Mouse (Mus musculus) limb, embryonic 15.5 days (tissue): ENCODE measurements around the gene Cep170. TPM values are rescaled to one million over a fixed set of nuclear protein-coding genes. Genes with fewer than 3 reads are reported as not detected.

ENCODE experiments used
- microRNA counts: library from miRNA; unstranded; fragments of <30 nt; microRNA quantifications from one replicate; lab custom pipeline; 2016
- microRNA-seq: library from miRNA; unstranded; fragments of <30 nt; microRNA quantifications from one replicate; pipeline ENCODE4, GENCODE M21; 2016
- polyA plus RNA-seq: library from polyadenylated mRNA; unstranded; fragments of >200 nt; fragmentation: Nextera tagmentation; extraction: Ambion mirVana; gene quantifications from 2 replicates; pipeline ENCODE4 v1.2.1, GENCODE M21; 2015

Gene Cep170
- polyA plus RNA-seq, 1 experiment from 2014 or later: 30.1 TPM

MicroRNAs within 50 kb of the gene (microRNA counts, 519-probe panel; counts per million panel counts)
- microRNA mmu-miR-350 (lab: Ali Mortazavi, UCI): 3,183 counts per million, percentile 75 among the panel's probes with 10 or more counts

Small RNA genes lying within 50 kb of the gene (microRNA-seq; reads per million reads assigned to microRNA genes)
- 233 reads per million, percentile 60 among the genes with 10 or more reads in this experiment for gene Mir350

Other genes with a start within 250 kb of the Cep170 start
- gene Sdccag8, start 593 bp upstream of the Cep170 start, polyA plus RNA-seq: 15.2 and 17.1 TPM in 2 replicates